Mouse (Mus musculus): ENCODE results near the gene Tmco5b. TPM values are rescaled to one million over a fixed set of nuclear protein-coding genes. Genes with fewer than 3 reads are reported as not detected.

Gene Tmco5b
- not detected in 2 replicates for polyA plus RNA-seq (2015; fragmentation: Nextera tagmentation; extraction: Ambion mirVana)

GRCm38 (mm10) chr2:113285432-113285831 is at the start of gene Tmco5b:
TSS of gene Tmco5b (plus strand) at chr2:113285732.
- Histone ChIP-seq H3K27ac (ENCODE audit: low read length) (no peak within 1 kb of the TSS), H3K36me3 (ENCODE audit: control insufficient read depth, insufficient read depth, low read length) (no peaks in the 10 kb centered on the region), H3K9ac (ENCODE audit: low read length) (no peak within 1 kb of the TSS), H3K4me1 (ENCODE audit: control insufficient read depth, insufficient read depth, low read length) (no peaks in the 10 kb centered on the region), H3K9me3 (replicated peaks; ENCODE audit: control insufficient read depth, low read length) (no peaks in the 10 kb centered on the region), H3K27me3 (ENCODE audit: control insufficient read depth, insufficient read depth, low read length) (no peaks in the 10 kb centered on the region), H3K4me2 (ENCODE audit: low read depth, low read length) (no peak within 1 kb of the TSS), H3K4me3 (replicated peaks; ENCODE audit: low read length) (no peak within 1 kb of the TSS)
- 80% methylated on average over 2 of the region's 2 CpGs for WGBS
- ATAC-seq (ENCODE audit: insufficient read depth, low FRiP score), result no peak

- Histone ChIP-seq H3K9ac (ENCODE audit: low read length) (no peak overlapping the region), H3K27ac (ENCODE audit: low read length) (no peak overlapping the region), H3K4me2 (ENCODE audit: low read depth, low read length) (no peak overlapping the region), H3K4me1 (ENCODE audit: control insufficient read depth, insufficient read depth, low read length) (no peaks in the 10 kb centered on the region), H3K27me3 (ENCODE audit: control insufficient read depth, insufficient read depth, low read length) (no peaks in the 10 kb centered on the region), H3K9me3 (replicated peaks; ENCODE audit: control insufficient read depth, low read length) (no peaks in the 10 kb centered on the region), H3K4me3 (replicated peaks; ENCODE audit: low read length) (no peak overlapping the region), H3K36me3 (ENCODE audit: control insufficient read depth, insufficient read depth, low read length) (no peaks in the 10 kb centered on the region)
- WGBS, result 62% methylated on average over 1 of the region's 1 CpGs
- no peak for ATAC-seq (ENCODE audit: insufficient read depth, low FRiP score)
Measured at GRCm38 (mm10) chr2:113236993-113237392, 48.5 kb upstream of the Tmco5b start.

- no peaks in the 10 kb centered on the region for H3K27me3 ChIP-seq (ENCODE audit: control insufficient read depth, insufficient read depth, low read length)
- no peak overlapping the region for H3K27ac ChIP-seq (ENCODE audit: low read length)
- no peak overlapping the region for H3K4me3 ChIP-seq (replicated peaks; ENCODE audit: low read length)
- ATAC-seq (ENCODE audit: insufficient read depth, low FRiP score), result no peak
- H3K9ac ChIP-seq (ENCODE audit: low read length), result no peak overlapping the region
- H3K4me1 ChIP-seq (ENCODE audit: control insufficient read depth, insufficient read depth, low read length), result no peaks in the 10 kb centered on the region
- no peaks in the 10 kb centered on the region for H3K9me3 ChIP-seq (replicated peaks; ENCODE audit: control insufficient read depth, low read length)
- no peaks in the 10 kb centered on the region for H3K36me3 ChIP-seq (ENCODE audit: control insufficient read depth, insufficient read depth, low read length)
- H3K4me2 ChIP-seq (ENCODE audit: low read depth, low read length), result no peak overlapping the region
- WGBS, result 67% methylated on average over 5 of the region's 5 CpGs
Measured at GRCm38 (mm10) chr2:113238871-113239270, 46.7 kb upstream of the Tmco5b start.

- ATAC-seq (ENCODE audit: insufficient read depth, low FRiP score), result no peak
- Histone ChIP-seq H3K27me3 (ENCODE audit: control insufficient read depth, insufficient read depth, low read length) (no peaks in the 10 kb centered on the region), H3K4me3 (replicated peaks; ENCODE audit: low read length) (no peak overlapping the region), H3K36me3 (ENCODE audit: control insufficient read depth, insufficient read depth, low read length) (no peaks in the 10 kb centered on the region), H3K4me1 (ENCODE audit: control insufficient read depth, insufficient read depth, low read length) (no peaks in the 10 kb centered on the region), H3K27ac (ENCODE audit: low read length) (no peak overlapping the region), H3K4me2 (ENCODE audit: low read depth, low read length) (peak overlapping the region; percentile 20; the same call in 1 of the 2 replicates), H3K9me3 (replicated peaks; ENCODE audit: control insufficient read depth, low read length) (no peaks in the 10 kb centered on the region), H3K9ac (ENCODE audit: low read length) (peak overlapping the region; percentile 18; the same call in 1 of the 2 replicates)
- WGBS, result 32% methylated on average over 18 of the region's 18 CpGs
Measured at GRCm38 (mm10) chr2:113302349-113303239, 17.1 kb downstream of the Tmco5b start.

GRCm38 (mm10) chr2:113303240-113303538 is 17.7 kb downstream of the Tmco5b start:
- Histone ChIP-seq H3K4me2 (ENCODE audit: low read depth, low read length) (no peak overlapping the region), H3K9ac (ENCODE audit: low read length) (no peak overlapping the region), H3K4me1 (ENCODE audit: control insufficient read depth, insufficient read depth, low read length) (no peaks in the 10 kb centered on the region), H3K27ac (ENCODE audit: low read length) (no peak overlapping the region), H3K36me3 (ENCODE audit: control insufficient read depth, insufficient read depth, low read length) (no peaks in the 10 kb centered on the region), H3K27me3 (ENCODE audit: control insufficient read depth, insufficient read depth, low read length) (no peaks in the 10 kb centered on the region), H3K9me3 (replicated peaks; ENCODE audit: control insufficient read depth, low read length) (no peaks in the 10 kb centered on the region), H3K4me3 (replicated peaks; ENCODE audit: low read length) (no peak overlapping the region)
- ATAC-seq (ENCODE audit: insufficient read depth, low FRiP score), result no peak
- WGBS, result 69% methylated on average over 4 of the region's 4 CpGs

GRCm38 (mm10) chr2:113305339-113305738 is 19.8 kb downstream of the Tmco5b start:
- 7% methylated on average over 4 of the region's 4 CpGs for WGBS
- H3K4me3 ChIP-seq (replicated peaks; ENCODE audit: low read length), result no peak overlapping the region
- no peak for ATAC-seq (ENCODE audit: insufficient read depth, low FRiP score)
- no peaks in the 10 kb centered on the region for H3K27me3 ChIP-seq (ENCODE audit: control insufficient read depth, insufficient read depth, low read length)
- H3K4me1 ChIP-seq (ENCODE audit: control insufficient read depth, insufficient read depth, low read length), result no peaks in the 10 kb centered on the region
- H3K36me3 ChIP-seq (ENCODE audit: control insufficient read depth, insufficient read depth, low read length), result no peaks in the 10 kb centered on the region
- no peaks in the 10 kb centered on the region for H3K9me3 ChIP-seq (replicated peaks; ENCODE audit: control insufficient read depth, low read length)
- no peak overlapping the region for H3K9ac ChIP-seq (ENCODE audit: low read length)
- no peak overlapping the region for H3K27ac ChIP-seq (ENCODE audit: low read length)
- no peak overlapping the region for H3K4me2 ChIP-seq (ENCODE audit: low read depth, low read length)

- ATAC-seq (ENCODE audit: insufficient read depth, low FRiP score), result no peak
- no peak overlapping the region for H3K9ac ChIP-seq (ENCODE audit: low read length)
Measured at GRCm38 (mm10) chr2:113311211-113311610, 25.7 kb downstream of the Tmco5b start.

GRCm38 (mm10) chr2:113323016-113323415 is 37.5 kb downstream of the Tmco5b start:
- H3K27ac ChIP-seq (ENCODE audit: low read length), result no peak overlapping the region
- H3K27me3 ChIP-seq (ENCODE audit: control insufficient read depth, insufficient read depth, low read length), result peaks cover 4% of the 10 kb centered on the region; the same call in 1 of the 2 replicates
- 36% methylated on average over 7 of the region's 7 CpGs for WGBS
- H3K36me3 ChIP-seq (ENCODE audit: control insufficient read depth, insufficient read depth, low read length), result no peaks in the 10 kb centered on the region
- H3K9me3 ChIP-seq (replicated peaks; ENCODE audit: control insufficient read depth, low read length), result no peaks in the 10 kb centered on the region
- H3K9ac ChIP-seq (ENCODE audit: low read length), result no peak overlapping the region
- H3K4me2 ChIP-seq (ENCODE audit: low read depth, low read length), result no peak overlapping the region
- peaks cover 9% of the 10 kb centered on the region; the same call in 1 of the 2 replicates for H3K4me1 ChIP-seq (ENCODE audit: control insufficient read depth, insufficient read depth, low read length)
- no peak for ATAC-seq (ENCODE audit: insufficient read depth, low FRiP score)
- no peak overlapping the region for H3K4me3 ChIP-seq (replicated peaks; ENCODE audit: low read length)

More at GRCm38 (mm10) chr2:113311211-113311610, 25.7 kb downstream of the Tmco5b start:
- Histone ChIP-seq H3K9me3 (replicated peaks; ENCODE audit: control insufficient read depth, low read length) (no peaks in the 10 kb centered on the region), H3K27ac (ENCODE audit: low read length) (no peak overlapping the region), H3K27me3 (ENCODE audit: control insufficient read depth, insufficient read depth, low read length) (no peaks in the 10 kb centered on the region), H3K4me1 (ENCODE audit: control insufficient read depth, insufficient read depth, low read length) (no peaks in the 10 kb centered on the region), H3K4me3 (replicated peaks; ENCODE audit: low read length) (no peak overlapping the region), H3K4me2 (ENCODE audit: low read depth, low read length) (no peak overlapping the region), H3K36me3 (ENCODE audit: control insufficient read depth, insufficient read depth, low read length) (no peaks in the 10 kb centered on the region)
- WGBS, result 79% methylated on average over 3 of the region's 3 CpGs

GRCm38 (mm10) chr2:113333799-113334541 is 48.4 kb downstream of the Tmco5b start:
- Histone ChIP-seq H3K4me1 (ENCODE audit: control insufficient read depth, insufficient read depth, low read length) (no peaks in the 10 kb centered on the region), H3K9ac (ENCODE audit: low read length) (no peak overlapping the region), H3K27me3 (ENCODE audit: control insufficient read depth, insufficient read depth, low read length) (no peaks in the 10 kb centered on the region), H3K4me2 (ENCODE audit: low read depth, low read length) (no peak overlapping the region), H3K9me3 (replicated peaks; ENCODE audit: control insufficient read depth, low read length) (no peaks in the 10 kb centered on the region), H3K27ac (ENCODE audit: low read length) (no peak overlapping the region), H3K4me3 (replicated peaks; ENCODE audit: low read length) (no peak overlapping the region), H3K36me3 (ENCODE audit: control insufficient read depth, insufficient read depth, low read length) (no peaks in the 10 kb centered on the region)
- no peak for ATAC-seq (ENCODE audit: insufficient read depth, low FRiP score)
- WGBS, result 40% methylated on average over 9 of the region's 9 CpGs
